Mouse (Mus musculus) G1E (cell line): Measurements from ENCODE around the gene Sema5a.

Experiments
- CTCF ChIP-seq: IDR thresholded peaks from 2 replicates; pipeline ENCODE4 v1.5.1; 2012; ENCODE audit warnings: low read depth, low read length, inconsistent platforms, mixed read lengths
- GATA1 ChIP-seq: IDR thresholded peaks from 2 replicates; pipeline ENCODE4 v1.6.1; 2012; ENCODE audit warnings: borderline replicate concordance, low read length, inconsistent platforms, mixed read lengths
- POLR2AphosphoS5 ChIP-seq: IDR thresholded peaks from 2 replicates; pipeline ENCODE4 v1.6.1; 2012; ENCODE audit warnings: low read depth, low read length, inconsistent platforms; ENCODE audit not compliant: insufficient replicate concordance
- TAL1 ChIP-seq: conservative IDR thresholded peaks from 2 replicates; pipeline ENCODE4 v1.6.1; 2012; ENCODE audit warnings: low read depth, low read length, inconsistent platforms, mixed read lengths

DNA sequence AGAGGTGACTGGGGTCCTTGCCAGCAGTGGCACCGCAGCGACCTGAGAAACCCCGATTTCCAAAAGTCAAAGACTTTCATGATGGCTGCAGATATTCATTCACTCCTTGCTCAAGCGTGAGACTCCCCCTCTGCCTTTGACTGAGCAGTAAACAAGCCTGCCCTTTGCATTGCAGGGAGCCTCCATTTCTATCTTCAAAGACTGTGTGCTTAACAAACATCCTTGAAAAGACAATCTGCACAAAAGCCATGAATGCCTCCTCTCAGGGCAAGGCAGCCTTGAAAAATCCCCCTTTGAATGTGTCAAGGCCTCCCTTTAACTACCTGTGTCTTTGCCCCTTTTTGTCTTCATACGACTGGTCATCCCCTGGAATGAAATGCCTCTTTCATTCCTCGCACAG, 51.9 kb downstream of the Sema5a start:
- no peak for TF ChIP-seq CTCF
- no peak for TF ChIP-seq GATA1
- TF ChIP-seq TAL1, result no peak
- no peak for TF ChIP-seq POLR2AphosphoS5
